Mouse (Mus musculus): ENCODE results near the gene Mtmr2. TPM values are rescaled to one million over a fixed set of nuclear protein-coding genes. Genes with fewer than 3 reads are reported as not detected.

Mtmr2 gene
- total and polyA plus RNA-seq, 3 experiments, result 47.1 to 95.8 (median 75.2) TPM

- peaks cover 0 to 23% of the 10 kb centered on the region in 2 experiments; a peak in 3 of 4 replicates for H3K36me3 ChIP-seq (ENCODE audit: control insufficient read depth in 1 of 2, insufficient read depth in 2 of 2, low read length in 2 of 2)
- TF ChIP-seq TCF12 (IDR thresholded peaks at IDR 0.05; ENCODE audit: low read depth, low read length) (no peak), USF1 (IDR thresholded peaks at IDR 0.05; ENCODE audit: low read depth, low read length) (no peak), UBTF (IDR thresholded peaks at IDR 0.05; ENCODE audit: borderline replicate concordance, insufficient read depth, low read depth, low read length) (no peak), MXI1 (IDR thresholded peaks at IDR 0.05; ENCODE audit: low read depth, low read length) (no peak), POLR2AphosphoS2 (IDR thresholded peaks at IDR 0.05; ENCODE audit: low read length) (no peak), MEF2A (IDR thresholded peaks at IDR 0.05; ENCODE audit: extremely low read depth, insufficient replicate concordance, low read depth, low read length, poor library complexity, severe bottlenecking) (no peak)
- peaks cover 43% of the 10 kb centered on the region for H3K79me2 ChIP-seq (ENCODE audit: control insufficient read depth, insufficient read depth, low read length, poor library complexity)
- H3K4me1 ChIP-seq (ENCODE audit: control insufficient read depth in 1 of 2, insufficient read depth in 2 of 2, low read length in 2 of 2), result peaks cover 6 to 13% of the 10 kb centered on the region in 2 experiments
- H3K9ac ChIP-seq (ENCODE audit: control insufficient read depth, low read depth, low read length, poor library complexity, severe bottlenecking), result no peak overlapping the region
- no peak overlapping the region for H3K4me3 ChIP-seq (ENCODE audit: control insufficient read depth in 1 of 2, insufficient read depth in 1 of 2, low read depth in 2 of 2, low read length in 2 of 2)
- no peaks in the 10 kb centered on the region for H3K27me3 ChIP-seq (ENCODE audit: control insufficient read depth in 1 of 2, insufficient read depth in 2 of 2, low read length in 2 of 2)
- H3K27ac ChIP-seq (ENCODE audit: control insufficient read depth, low read depth, low read length), result no peak overlapping the region
- DNase-seq (ENCODE audit: low read depth, low spot score), result no peak
- H3K9me3 ChIP-seq (replicated peaks; ENCODE audit: insufficient read depth, low read length), result no peaks in the 10 kb centered on the region
Observed at GRCm38 (mm10) chr9:13752543-13752942, 4.3 kb downstream of the Mtmr2 start.

- H3K9ac ChIP-seq (ENCODE audit: control insufficient read depth, low read depth, low read length, poor library complexity, severe bottlenecking), result no peak overlapping the region
- H3K4me3 ChIP-seq (ENCODE audit: control insufficient read depth in 1 of 2, insufficient read depth in 1 of 2, low read depth in 2 of 2, low read length in 2 of 2), result no peak overlapping the region
- peaks cover 17% of the 10 kb centered on the region for H3K79me2 ChIP-seq (ENCODE audit: control insufficient read depth, insufficient read depth, low read length, poor library complexity)
- H3K4me1 ChIP-seq (ENCODE audit: control insufficient read depth in 1 of 2, insufficient read depth in 2 of 2, low read length in 2 of 2), result no peaks in the 10 kb centered on the region
- H3K9me3 ChIP-seq (replicated peaks; ENCODE audit: insufficient read depth, low read length), result no peaks in the 10 kb centered on the region
- no peak for DNase-seq (ENCODE audit: low read depth, low spot score)
- H3K36me3 ChIP-seq (ENCODE audit: control insufficient read depth in 1 of 2, insufficient read depth in 2 of 2, low read length in 2 of 2), result peaks cover 5 to 20% of the 10 kb centered on the region in 2 experiments; a peak in 3 of 4 replicates
- no peak overlapping the region for H3K27ac ChIP-seq (ENCODE audit: control insufficient read depth, low read depth, low read length)
- 0 out of 2 replicates have a peak, but pooled peaks have one; percentile 50 for TF ChIP-seq CHD1 (IDR thresholded peaks at IDR 0.05; ENCODE audit: low read depth, low read length)
- TF ChIP-seq MAZ (IDR thresholded peaks at IDR 0.05; ENCODE audit: low read depth, low read length), result 0 out of 2 replicates have a peak, but pooled peaks have one; percentile 29
- TF ChIP-seq GABPA (IDR thresholded peaks at IDR 0.05; ENCODE audit: low read depth, low read length), result no peak
- TF ChIP-seq MXI1 (IDR thresholded peaks at IDR 0.05; ENCODE audit: low read depth, low read length), result no peak
- TF ChIP-seq MAFK (IDR thresholded peaks at IDR 0.05; ENCODE audit: borderline replicate concordance, low read depth, low read length), result no peak
- H3K27me3 ChIP-seq (ENCODE audit: control insufficient read depth in 1 of 2, insufficient read depth in 2 of 2, low read length in 2 of 2), result no peaks in the 10 kb centered on the region
Observed at GRCm38 (mm10) chr9:13760430-13760829, 12.2 kb downstream of the Mtmr2 start.

GRCm38 (mm10) chr9:13765624-13766023, 17.4 kb downstream of the Mtmr2 start:
- H3K27me3 ChIP-seq (ENCODE audit: control insufficient read depth in 1 of 2, insufficient read depth in 2 of 2, low read length in 2 of 2), result no peaks in the 10 kb centered on the region
- H3K9ac ChIP-seq (ENCODE audit: control insufficient read depth, low read depth, low read length, poor library complexity, severe bottlenecking), result no peak overlapping the region
- DNase-seq (ENCODE audit: low read depth, low spot score), result no peak
- H3K79me2 ChIP-seq (ENCODE audit: control insufficient read depth, insufficient read depth, low read length, poor library complexity), result peaks cover 20% of the 10 kb centered on the region
- H3K9me3 ChIP-seq (replicated peaks; ENCODE audit: insufficient read depth, low read length), result no peaks in the 10 kb centered on the region
- H3K4me1 ChIP-seq (ENCODE audit: control insufficient read depth in 1 of 2, insufficient read depth in 2 of 2, low read length in 2 of 2), result no peaks in the 10 kb centered on the region
- H3K36me3 ChIP-seq (ENCODE audit: control insufficient read depth in 1 of 2, insufficient read depth in 2 of 2, low read length in 2 of 2), result peaks cover 3 to 17% of the 10 kb centered on the region in 2 experiments; a peak in 2 of 4 replicates
- no peak for TF ChIP-seq CHD1 (IDR thresholded peaks at IDR 0.05; ENCODE audit: low read depth, low read length)
- TF ChIP-seq GABPA (IDR thresholded peaks at IDR 0.05; ENCODE audit: low read depth, low read length), result no peak
- TF ChIP-seq E2F4 (IDR thresholded peaks at IDR 0.05; ENCODE audit: borderline replicate concordance, low read depth, low read length), result no peak
- TF ChIP-seq CTCF (IDR thresholded peaks at IDR 0.05 in 2 of 3, conservative IDR thresholded peaks at IDR 0.05 in 1 of 3; ENCODE audit: control insufficient read depth in 1 of 3, insufficient read depth in 1 of 3, low read depth in 2 of 3, low read length in 3 of 3, poor library complexity in 1 of 3, severe bottlenecking in 1 of 3), result no peak
- no peak for TF ChIP-seq HCFC1 (IDR thresholded peaks at IDR 0.05; ENCODE audit: low read depth, low read length)
- no peak for TF ChIP-seq TBP (IDR thresholded peaks at IDR 0.05; ENCODE audit: low read depth, low read length)
- no peak overlapping the region for H3K4me3 ChIP-seq (ENCODE audit: control insufficient read depth in 1 of 2, insufficient read depth in 1 of 2, low read depth in 2 of 2, low read length in 2 of 2)
- no peak overlapping the region for H3K27ac ChIP-seq (ENCODE audit: control insufficient read depth, low read depth, low read length)
